Mouse (Mus musculus) forebrain, embryonic 13.5 days (tissue): ENCODE results near the gene Aatk. TPM values are rescaled to one million over a fixed set of nuclear protein-coding genes. Genes with fewer than 3 reads are reported as not detected.

ENCODE experiments used
- ATAC-seq: fragments of 200-750 bp; cut with Nextera tagmentation; 2 replicates; pipeline ENCODE4 v1.8.0; 2017
- H3K27ac ChIP-seq: fragments of 300-500 bp; sonication (generic); 2 replicates; pipeline ENCODE4 v1.5.1; 2015; ENCODE audit warnings: inconsistent platforms, mild to moderate bottlenecking, moderate library complexity
- H3K27me3 ChIP-seq: fragments of 300-500 bp; sonication (generic); 2 replicates; pipeline ENCODE4 v1.6.1; 2015; ENCODE audit warnings: mild to moderate bottlenecking, inconsistent platforms
- H3K36me3 ChIP-seq: fragments of 300-500 bp; sonication (generic); 2 replicates; pipeline ENCODE4 v1.6.1; 2015; ENCODE audit warnings: mild to moderate bottlenecking, inconsistent platforms; ENCODE audit not compliant: poor library complexity, severe bottlenecking
- H3K4me1 ChIP-seq: fragments of 300-500 bp; sonication (generic); 2 replicates; pipeline ENCODE4 v1.6.1; 2015; ENCODE audit warnings: inconsistent platforms
- H3K4me2 ChIP-seq: fragments of 300-500 bp; sonication (generic); 2 replicates; pipeline ENCODE4 v1.6.1; 2015; ENCODE audit warnings: inconsistent platforms, mild to moderate bottlenecking, moderate library complexity
- H3K4me3 ChIP-seq: fragments of 300-500 bp; sonication (generic); 2 replicates; pipeline ENCODE4 v1.5.1; 2015; ENCODE audit warnings: mild to moderate bottlenecking, inconsistent platforms
- H3K9ac ChIP-seq: fragments of 300-500 bp; sonication (generic); 2 replicates; pipeline ENCODE4 v1.6.1; 2015; ENCODE audit warnings: mild to moderate bottlenecking, inconsistent platforms
- H3K9me3 ChIP-seq: fragments of 300-500 bp; sonication (generic); replicated peaks from 2 replicates; pipeline ENCODE4 v1.6.1; 2016; ENCODE audit warnings: inconsistent platforms
- WGBS: fragments of 180-500 bp; shearing (Covaris S2); methylation state at CpG from one replicate; pipeline ENCODE4 v1.1.7; 2015; 5-methylcytosine and 5-hydroxymethylcytosine counted together
- polyA plus RNA-seq: library from polyadenylated mRNA; unstranded; fragments of >200 nt; fragmentation: Nextera tagmentation; extraction: Ambion mirVana; gene quantifications from 2 replicates; pipeline ENCODE4 v1.2.1, GENCODE M21; 2015

The Aatk gene
- polyA plus RNA-seq, 1 experiment from 2014 or later = 6.8 TPM

DNA sequence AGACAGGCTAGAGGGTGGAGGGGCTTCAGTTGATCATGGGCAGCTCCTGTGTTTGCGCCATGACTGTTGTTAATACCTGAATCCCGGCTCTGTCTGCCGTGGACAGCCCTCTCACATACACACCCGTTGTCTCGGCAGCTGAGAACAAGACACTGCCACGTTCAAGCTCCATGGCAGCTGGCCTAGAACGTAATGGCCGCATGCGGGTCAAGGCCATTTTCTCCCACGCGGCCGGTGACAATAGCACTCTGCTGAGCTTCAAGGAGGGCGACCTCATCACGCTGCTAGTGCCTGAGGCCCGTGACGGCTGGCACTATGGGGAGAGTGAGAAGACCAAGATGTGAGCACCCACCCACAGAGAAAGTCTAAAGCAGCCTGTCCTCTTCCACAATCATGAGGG, 49.6 kb downstream of the Aatk start:
- WGBS = 81% methylated on average over 16 of the region's 16 CpGs
- Histone ChIP-seq H3K9me3 (no peaks in the 10 kb centered on the region), H3K4me2 (no peak overlapping the region), H3K9ac (no peak overlapping the region), H3K4me1 (peaks cover 5% of the 10 kb centered on the region), H3K36me3 (peaks cover 6% of the 10 kb centered on the region), H3K4me3 (no peak overlapping the region), H3K27me3 (no peaks in the 10 kb centered on the region), H3K27ac (no peak overlapping the region)
- ATAC-seq = no peak

GRCm38 (mm10) chr11:119991338-119991678, 55.7 kb downstream of the Aatk start:
- ATAC-seq = peak; percentile 87
- no peaks in the 10 kb centered on the region for H3K27me3 ChIP-seq
- H3K4me2 ChIP-seq = peak overlapping the region; percentile 35
- 14% methylated on average over 10 of the region's 10 CpGs for WGBS
- H3K36me3 ChIP-seq = peaks cover 8% of the 10 kb centered on the region; the same call in 1 of the 2 replicates
- no peak overlapping the region for H3K4me3 ChIP-seq
- H3K27ac ChIP-seq = no peak overlapping the region
- no peak overlapping the region for H3K9ac ChIP-seq
- no peaks in the 10 kb centered on the region for H3K9me3 ChIP-seq
- H3K4me1 ChIP-seq = peaks cover 41% of the 10 kb centered on the region

DNA sequence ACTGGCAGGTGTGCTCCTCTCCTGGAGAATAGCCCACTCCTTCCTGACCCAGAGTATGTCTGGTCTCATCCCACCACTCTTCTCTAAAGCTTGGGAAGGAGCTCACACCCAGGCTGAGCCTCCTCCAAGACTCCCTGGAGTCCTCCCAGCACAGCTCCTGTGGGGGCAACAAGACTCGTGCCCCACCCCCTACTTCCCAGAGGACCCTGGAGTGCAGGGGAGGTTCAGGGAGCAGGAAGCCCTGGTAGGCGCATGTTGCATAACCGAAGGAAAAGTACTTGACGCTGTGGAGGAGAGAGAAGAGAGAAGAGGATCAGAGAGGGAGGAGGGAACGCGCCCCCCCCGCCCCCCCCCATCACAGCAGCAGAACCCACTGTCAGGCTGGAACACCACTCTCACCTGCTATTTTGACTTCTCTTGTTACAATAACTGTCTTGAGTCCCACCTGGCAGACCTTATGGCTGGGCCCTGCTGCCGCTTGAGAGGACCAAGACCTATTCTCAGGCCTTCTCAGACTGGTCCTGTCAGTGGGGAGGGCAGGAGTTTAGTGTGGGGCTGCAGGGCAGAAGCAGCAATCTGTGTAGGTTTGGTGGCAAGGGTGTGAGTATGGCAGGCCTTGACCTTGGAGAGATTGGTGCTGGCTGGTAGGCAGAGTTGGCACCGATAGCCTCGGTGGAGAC, 56.2 kb downstream of the Aatk start:
- Histone ChIP-seq H3K4me3 (no peak overlapping the region), H3K9me3 (no peaks in the 10 kb centered on the region), H3K4me1 (peaks cover 41% of the 10 kb centered on the region), H3K27me3 (no peaks in the 10 kb centered on the region), H3K36me3 (peaks cover 13% of the 10 kb centered on the region; the same call in 1 of the 2 replicates), H3K9ac (no peak overlapping the region), H3K4me2 (peak overlapping the region; percentile 35), H3K27ac (peak overlapping the region; percentile 55)
- no peak for ATAC-seq
- WGBS = 51% methylated on average over 10 of the region's 10 CpGs

- no peaks in the 10 kb centered on the region for H3K27me3 ChIP-seq
- WGBS = 11% methylated on average over 10 of the region's 10 CpGs
- H3K36me3 ChIP-seq = peaks cover 15% of the 10 kb centered on the region; the same call in 1 of the 2 replicates
- no peak overlapping the region for H3K4me3 ChIP-seq
- peak overlapping the region; percentile 4; the same call in 1 of the 2 replicates for H3K4me2 ChIP-seq
- peak; percentile 50; the same call in 1 of the 2 replicates for ATAC-seq
- peak overlapping the region; percentile 44 for H3K27ac ChIP-seq
- H3K9ac ChIP-seq = peak overlapping the region; percentile 32; the same call in 1 of the 2 replicates
- H3K9me3 ChIP-seq = no peaks in the 10 kb centered on the region
- peaks cover 41% of the 10 kb centered on the region for H3K4me1 ChIP-seq
Measured at GRCm38 (mm10) chr11:119989115-119989564, 57.8 kb downstream of the Aatk start.

DNA sequence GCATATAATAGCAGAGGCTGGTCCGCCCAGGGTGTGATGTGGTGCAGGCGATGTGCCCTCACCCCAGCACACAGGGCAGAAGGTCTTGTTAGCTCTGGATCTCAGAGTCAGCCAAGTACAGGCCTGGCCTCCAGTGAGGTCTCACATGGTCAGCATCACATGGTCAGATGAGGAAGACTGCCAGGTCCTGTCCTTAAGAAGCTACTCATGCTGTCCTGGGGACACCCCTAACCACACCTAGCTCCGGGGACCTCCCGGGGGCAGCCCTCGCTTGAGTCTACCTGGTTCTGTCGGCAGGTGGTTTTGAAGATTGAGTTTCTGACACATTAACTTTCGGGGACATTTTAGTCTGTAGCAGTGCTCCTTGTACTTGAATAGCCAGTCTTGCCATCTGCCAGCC, 58.6 kb downstream of the Aatk start:
- ATAC-seq = no peak
- H3K27me3 ChIP-seq = no peaks in the 10 kb centered on the region
- peaks cover 41% of the 10 kb centered on the region for H3K4me1 ChIP-seq
- H3K27ac ChIP-seq = peak overlapping the region; percentile 44
- H3K4me2 ChIP-seq = no peak overlapping the region
- H3K36me3 ChIP-seq = peaks cover 10% of the 10 kb centered on the region; the same call in 1 of the 2 replicates
- no peaks in the 10 kb centered on the region for H3K9me3 ChIP-seq
- H3K4me3 ChIP-seq = no peak overlapping the region
- no peak overlapping the region for H3K9ac ChIP-seq
- 87% methylated on average over 7 of the region's 7 CpGs for WGBS

DNA sequence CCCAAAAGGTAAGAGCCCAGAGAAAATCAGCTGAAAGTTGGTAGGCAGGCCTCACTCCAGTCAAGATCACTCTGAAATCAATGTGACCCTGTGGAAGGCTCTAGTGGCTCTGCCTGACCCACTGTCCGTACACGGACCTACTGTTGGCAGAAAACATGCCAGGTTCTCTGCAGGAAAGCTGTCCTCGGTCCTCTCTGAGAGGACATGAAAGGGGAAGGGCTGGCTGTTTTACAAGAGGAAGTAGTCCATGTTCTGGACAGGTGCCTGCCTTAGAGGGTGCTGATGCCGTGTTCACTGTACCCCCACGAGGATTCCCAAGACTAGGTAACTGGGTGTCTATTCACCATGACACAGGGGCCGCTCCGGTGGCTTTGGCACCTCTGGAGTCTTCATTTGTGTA, 59.1 kb downstream of the Aatk start:
- H3K4me1 ChIP-seq = peaks cover 41% of the 10 kb centered on the region
- H3K9ac ChIP-seq = no peak overlapping the region; the same call in 1 of the 2 replicates
- H3K27me3 ChIP-seq = no peaks in the 10 kb centered on the region
- no peak overlapping the region for H3K4me3 ChIP-seq
- WGBS = 80% methylated on average over 7 of the region's 7 CpGs
- no peak for ATAC-seq
- no peaks in the 10 kb centered on the region for H3K9me3 ChIP-seq
- peak overlapping the region; percentile 44; the same call in 1 of the 2 replicates for H3K27ac ChIP-seq
- H3K4me2 ChIP-seq = no peak overlapping the region
- peaks cover 9% of the 10 kb centered on the region; the same call in 1 of the 2 replicates for H3K36me3 ChIP-seq

- H3K9ac ChIP-seq = no peak overlapping the region
- 86% methylated on average over 9 of the region's 9 CpGs for WGBS
- no peak for ATAC-seq
Measured at GRCm38 (mm10) chr11:119986751-119987425, 60.1 kb downstream of the Aatk start.

GRCm38 (mm10) chr11:119983151-119983550, 63.8 kb downstream of the Aatk start:
- H3K27me3 ChIP-seq = no peaks in the 10 kb centered on the region
- no peak for ATAC-seq
- no peak overlapping the region for H3K4me2 ChIP-seq
- peaks cover 7% of the 10 kb centered on the region for H3K4me1 ChIP-seq
- H3K27ac ChIP-seq = no peak overlapping the region
- H3K9ac ChIP-seq = no peak overlapping the region
- H3K36me3 ChIP-seq = peaks cover 15% of the 10 kb centered on the region; the same call in 1 of the 2 replicates
- no peak overlapping the region for H3K4me3 ChIP-seq
- 87% methylated on average over 2 of the region's 2 CpGs for WGBS
- no peaks in the 10 kb centered on the region for H3K9me3 ChIP-seq

More at GRCm38 (mm10) chr11:119986751-119987425, 60.1 kb downstream of the Aatk start:
- Histone ChIP-seq H3K27ac (no peak overlapping the region), H3K4me2 (no peak overlapping the region), H3K27me3 (no peaks in the 10 kb centered on the region), H3K4me3 (no peak overlapping the region), H3K4me1 (peaks cover 41% of the 10 kb centered on the region), H3K36me3 (peaks cover 15% of the 10 kb centered on the region; the same call in 1 of the 2 replicates), H3K9me3 (no peaks in the 10 kb centered on the region)

DNA sequence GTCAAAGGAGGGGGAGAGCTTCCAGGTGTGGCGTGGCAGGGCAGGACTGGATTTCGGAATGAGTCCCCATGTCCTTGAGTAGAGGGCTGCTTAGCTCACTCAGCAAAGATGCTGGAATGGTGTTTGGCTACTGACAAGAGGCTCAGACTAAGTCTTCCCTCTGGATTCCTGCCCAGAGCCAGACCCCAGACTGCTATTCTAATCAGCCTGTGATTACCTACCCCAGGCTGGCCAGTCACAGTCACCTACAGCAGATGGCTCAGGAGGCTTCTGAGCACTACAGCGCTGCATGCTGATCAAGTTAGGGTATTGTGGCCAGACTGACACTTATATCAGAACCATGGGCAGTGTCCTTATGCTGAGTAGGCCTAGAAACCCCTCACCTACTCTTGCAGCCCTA, 64.7 kb downstream of the Aatk start:
- no peaks in the 10 kb centered on the region for H3K9me3 ChIP-seq
- ATAC-seq = no peak
- H3K4me1 ChIP-seq = no peaks in the 10 kb centered on the region; the same call in 1 of the 2 replicates
- peaks cover 15% of the 10 kb centered on the region; the same call in 1 of the 2 replicates for H3K36me3 ChIP-seq
- H3K27ac ChIP-seq = no peak overlapping the region
- H3K9ac ChIP-seq = no peak overlapping the region
- H3K27me3 ChIP-seq = no peaks in the 10 kb centered on the region
- no peak overlapping the region for H3K4me2 ChIP-seq
- 86% methylated on average over 3 of the region's 3 CpGs for WGBS
- H3K4me3 ChIP-seq = no peak overlapping the region

DNA sequence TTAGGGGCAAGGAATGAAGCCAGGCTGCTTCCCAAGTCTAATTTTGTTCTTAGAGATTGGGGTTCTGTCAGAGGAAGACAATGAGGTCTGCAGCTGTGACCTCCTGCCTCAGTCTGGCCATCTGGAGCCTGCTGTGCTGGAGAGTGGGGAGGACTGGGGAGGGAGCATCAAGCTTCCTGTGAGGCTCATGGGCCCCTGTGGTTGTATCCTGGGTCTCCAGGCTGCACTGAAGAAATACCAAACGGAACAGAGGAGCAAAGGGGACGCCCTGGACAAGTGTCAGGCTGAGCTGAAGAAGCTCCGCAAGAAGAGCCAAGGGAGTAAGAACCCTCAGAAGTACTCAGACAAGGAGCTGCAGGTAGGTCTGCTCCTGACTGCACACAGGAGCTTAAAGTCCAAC, 65.2 kb downstream of the Aatk start:
- Histone ChIP-seq H3K27ac (no peak overlapping the region), H3K4me2 (no peak overlapping the region), H3K36me3 (peaks cover 15% of the 10 kb centered on the region; the same call in 1 of the 2 replicates), H3K4me3 (no peak overlapping the region), H3K9me3 (no peaks in the 10 kb centered on the region), H3K9ac (no peak overlapping the region), H3K27me3 (no peaks in the 10 kb centered on the region), H3K4me1 (no peaks in the 10 kb centered on the region; the same call in 1 of the 2 replicates)
- no peak for ATAC-seq
- 76% methylated on average over 3 of the region's 3 CpGs for WGBS

DNA sequence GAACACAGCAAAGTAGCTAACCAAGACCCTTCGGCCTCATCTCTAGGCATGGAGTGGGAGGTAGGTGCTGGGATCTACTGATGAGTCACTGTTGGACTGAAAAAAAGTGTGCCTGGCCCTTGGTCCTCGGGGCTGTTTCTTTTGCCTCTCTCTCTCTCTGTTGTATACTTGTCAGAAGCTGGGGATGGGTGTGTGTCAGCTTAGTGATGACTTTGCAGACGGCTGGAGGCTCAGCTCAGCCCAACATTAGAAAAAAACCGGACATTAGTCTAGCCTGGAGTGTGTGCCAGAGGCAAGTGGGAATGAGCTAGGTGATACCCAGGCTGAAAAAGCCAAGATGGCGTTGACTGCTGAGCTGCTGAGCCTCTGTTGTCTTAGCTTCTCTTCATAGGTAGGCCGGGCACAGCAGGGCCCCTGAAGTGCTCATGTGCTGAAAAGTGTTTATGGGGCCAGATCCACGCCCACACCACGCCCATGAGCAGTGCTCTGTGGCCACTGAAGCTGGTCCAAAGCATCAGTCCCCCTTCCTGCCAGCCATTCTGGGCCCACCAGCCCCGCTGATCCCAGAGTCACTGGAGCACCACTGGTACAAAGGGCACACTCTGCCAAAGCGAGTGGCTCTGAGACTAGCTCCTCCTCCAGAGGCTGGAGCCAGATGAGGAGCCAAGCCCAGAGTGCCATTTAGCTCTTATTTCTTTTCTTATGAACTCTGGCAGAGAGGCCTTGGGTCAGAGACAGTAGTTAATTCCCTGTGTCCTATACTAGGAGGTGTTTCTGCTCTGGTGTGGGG, 67.2 kb downstream of the Aatk start:
- H3K9me3 ChIP-seq = no peaks in the 10 kb centered on the region
- no peak overlapping the region for H3K4me3 ChIP-seq
- no peak for ATAC-seq
- H3K36me3 ChIP-seq = 0 out of 2 replicates have a peak, but pooled peaks cover 6% of the 10 kb centered on the region
- no peak overlapping the region for H3K27ac ChIP-seq
- 86% methylated on average over 10 of the region's 10 CpGs for WGBS
- no peaks in the 10 kb centered on the region for H3K27me3 ChIP-seq
- H3K4me1 ChIP-seq = no peaks in the 10 kb centered on the region; the same call in 1 of the 2 replicates
- no peak overlapping the region for H3K9ac ChIP-seq
- no peak overlapping the region for H3K4me2 ChIP-seq
